17 mouse cellular contexts compared by ENCODE assay signal in the genomic region with DNA sequence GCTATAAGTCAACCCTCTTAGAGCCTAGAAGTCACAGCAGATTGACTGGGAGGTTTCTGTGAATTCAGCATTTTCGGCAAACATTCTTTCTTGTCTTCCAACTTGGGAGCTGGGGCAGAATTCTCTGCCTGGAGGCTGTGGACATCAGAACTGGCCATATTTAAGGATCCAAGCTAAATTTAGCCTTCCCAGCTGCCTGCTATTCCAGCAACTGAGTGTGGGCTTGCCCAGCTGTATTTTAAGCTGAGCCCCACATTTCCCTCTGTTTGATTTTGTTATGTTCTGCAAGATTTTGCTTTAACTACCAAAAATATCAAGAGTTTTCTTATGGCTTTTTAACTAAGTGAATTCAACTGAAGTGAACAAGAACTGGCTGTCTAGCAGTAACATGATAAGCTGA. TPM values are rescaled to one million over a fixed set of nuclear protein-coding genes. Genes with fewer than 3 reads are reported as not detected.
DNase-seq lines count a peak whose midpoint lies in the region; ATAC-seq and TF ChIP-seq lines count a peak whose summit lies in the region.
"Had no signal": no experiment of that assay in that cellular context is flagged by ENCODE, and none has a peak within 500 bp of the region (broad histone marks: within the 10 kb centered on the region; RNA-seq: fewer than 3 reads in every experiment).

No protein-coding gene starts in this region.

- H3K4me1 ChIP-seq in lung, postnatal 0 days (ENCODE audit: insufficient read depth, low read depth, low read length), result no peaks in the 10 kb centered on the region
- no peaks in the 10 kb centered on the region for H3K4me1 ChIP-seq in lung, adult 2 months (ENCODE audit: control insufficient read depth, insufficient read depth, low read length)
- H3K4me1 ChIP-seq: lung, embryonic 15.5 days had no signal

- H3K27me3 ChIP-seq in lung, postnatal 0 days (replicated peaks; ENCODE audit: insufficient read depth, low read length), result no peaks in the 10 kb centered on the region
- H3K27me3 ChIP-seq: lung, embryonic 15.5 days; Patski had no signal

- H3K9ac ChIP-seq in lung, postnatal 0 days (replicated peaks; ENCODE audit: low read depth), result no peak overlapping the region
- H3K9ac ChIP-seq: lung, embryonic 15.5 days had no signal

- TF ChIP-seq CTCF in lung, postnatal 0 days (IDR thresholded peaks at IDR 0.05), result no peak
- TF ChIP-seq CTCF in lung, adult 2 months (IDR thresholded peaks at IDR 0.05; ENCODE audit: insufficient read depth, low read length), result no peak

- peak; percentile 57 to 78 for DNase-seq in frontal cortex, adult 2 months (ENCODE audit: extremely low spot score in 1 of 2, low spot score in 1 of 2)
- DNase-seq in frontal cortex, postnatal 14 days (ENCODE audit: low spot score in 2 of 2), result no peak
- DNase-seq in lung, postnatal 0 days (ENCODE audit: low spot score), result peak; percentile 18
- DNase-seq in lung, adult 2 months, result no peak
- DNase-seq in left cerebral cortex, adult 18-20 months (ENCODE audit: low spot score in 2 of 2), result peak; percentile 38 to 63
- DNase-seq in right cerebral cortex, postnatal 36 days (ENCODE audit: low spot score in 2 of 2), result peak; percentile 12 to 78
- no peak for DNase-seq in gastrocnemius, postnatal 25 days
- DNase-seq: cerebellum, adult 18-20 months; embryo, embryonic 11 days; heart, postnatal 36 days; kidney, postnatal 14 days; spleen, adult 18-20 months had no signal

- no peaks in the 10 kb centered on the region for H3K9me3 ChIP-seq in lung, postnatal 0 days (ENCODE audit: low read length)
- H3K9me3 ChIP-seq: lung, embryonic 15.5 days; midbrain, embryonic 10.5 days had no signal

- no peak for ATAC-seq in lung, postnatal 0 days
- no peak for ATAC-seq in erythroblast, adult 5-6 weeks (replicated peaks; ENCODE audit: low FRiP score, poor library complexity, severe bottlenecking)
- ATAC-seq: Patski had no signal

- TF ChIP-seq EP300 in lung, postnatal 0 days (IDR thresholded peaks at IDR 0.05), result no peak

- H3K36me3 ChIP-seq in lung, postnatal 0 days (ENCODE audit: insufficient read depth, low read length), result no peaks in the 10 kb centered on the region
- H3K36me3 ChIP-seq: lung, embryonic 15.5 days; midbrain, embryonic 10.5 days had no signal

- WGBS in lung, postnatal 0 days, result 72% methylated on average over 1 of the region's 1 CpGs
- 59% methylated on average over 1 of the region's 1 CpGs for WGBS in lung, adult 2 months

- no peak overlapping the region for H3K27ac ChIP-seq in lung, postnatal 0 days (ENCODE audit: low read length)
- H3K27ac ChIP-seq: lung, embryonic 15.5 days; midbrain, embryonic 10.5 days had no signal

- no peak overlapping the region for H3K4me3 ChIP-seq in lung, postnatal 0 days (ENCODE audit: low read depth, low read length)
- H3K4me3 ChIP-seq in lung, adult 2 months (replicated peaks; ENCODE audit: extremely low read depth, low read depth, low read length), result no peak overlapping the region
- H3K4me3 ChIP-seq: lung, embryonic 15.5 days; midbrain, embryonic 10.5 days had no signal

- TF ChIP-seq POLR2A in lung, adult 2 months (IDR thresholded peaks at IDR 0.05; ENCODE audit: borderline replicate concordance, extremely low read depth, low read depth, low read length), result no peak

- H3K4me2 ChIP-seq in lung, postnatal 0 days (replicated peaks; ENCODE audit: low read depth, low read length), result no peak overlapping the region
- H3K4me2 ChIP-seq: lung, embryonic 15.5 days had no signal

RNA-seq across cellular contexts. Expression of a gene that starts 24.6 kb away (rescaled TPM):
- polyA plus RNA-seq in frontal cortex, adult 2 months (2012; rRNA removed), result 11.6 and 15.1 TPM in 2 replicates
- 1.1 and 1.4 TPM in 2 replicates for polyA plus RNA-seq in lung, postnatal 0 days (2015; fragmentation: Nextera tagmentation; extraction: Ambion mirVana)
- polyA plus RNA-seq in lung, adult 2 months (2012; rRNA removed), result 1.2 and 1.5 TPM in 2 replicates
- 10 to 100 TPM; 12.2 to 16.9 TPM for total RNA-seq in left cerebral cortex, adult 18-20 months (2021)
- total RNA-seq in gastrocnemius, postnatal 25 days (2021), result under 1 TPM; 0.16 to 0.33 TPM
- total RNA-seq in erythroblast, adult 5-6 weeks (2015; ENCODE audit: low replicate concordance), result not detected in 2 replicates
- total RNA-seq in erythroblast, adult 5-6 weeks (2017; ENCODE audit: low replicate concordance), result not detected in 2 replicates
- polyA plus RNA-seq: liver, adult 2 months had no signal

Comparison
In these comparisons a context has a peak if more than half of its experiments do, and no peak if none do; other contexts are left out.
1. DNase-seq: peak in frontal cortex, adult 2 months (2 of 2), lung, postnatal 0 days (single experiment), left cerebral cortex, adult 18-20 months (2 of 2) and right cerebral cortex, postnatal 36 days (2 of 2); none in frontal cortex, postnatal 14 days (0 of 2), lung, adult 2 months (single experiment) and gastrocnemius, postnatal 25 days (single experiment).
2. RNA of a gene that starts 24.6 kb away (total RNA-seq): 12.2 to 16.9 TPM in left cerebral cortex, adult 18-20 months; 0.16 to 0.33 TPM in gastrocnemius, postnatal 25 days and not detected in erythroblast, adult 5-6 weeks; every median in the first group is over 4 times any median in the second.